Mouse (Mus musculus) lung, postnatal 10 days (tissue): ENCODE measurements around the gene Adap1.

Experiments
- DNase-seq: peaks from one replicate; pipeline ENCODE4 v3.0.0; 2021

Adap1 gene

GRCm38 (mm10) chr5:139283460-139284180, 41.8 kb downstream of the Adap1 start:
- DNase-seq, result no peak

- peak; percentile 93 for DNase-seq
These were observed 43.2 kb downstream of the Adap1 start for GRCm38 (mm10) chr5:139282191-139282590.

- DNase-seq, result peak; percentile 78
These were observed 43.9 kb downstream of the Adap1 start for GRCm38 (mm10) chr5:139281373-139282112.

GRCm38 (mm10) chr5:139277287-139277686, 48.1 kb downstream of the Adap1 start:
- DNase-seq, result no peak

GRCm38 (mm10) chr5:139271994-139272554, 53.3 kb downstream of the Adap1 start:
- no peak for DNase-seq

- DNase-seq, result peak; percentile 86
These were observed 54.5 kb downstream of the Adap1 start for GRCm38 (mm10) chr5:139270806-139271521.

- DNase-seq, result no peak
These were observed 57.8 kb downstream of the Adap1 start for GRCm38 (mm10) chr5:139267661-139268060.

GRCm38 (mm10) chr5:139261403-139261802, 64.0 kb downstream of the Adap1 start:
- no peak for DNase-seq

- DNase-seq, result peak; percentile 53
These were observed 65.6 kb downstream of the Adap1 start for GRCm38 (mm10) chr5:139259853-139260252.

- DNase-seq, result no peak
These were observed 66.9 kb downstream of the Adap1 start for GRCm38 (mm10) chr5:139258371-139259035.

GRCm38 (mm10) chr5:139257818-139258217, 67.6 kb downstream of the Adap1 start:
- no peak for DNase-seq

- no peak for DNase-seq
These were observed 68.2 kb downstream of the Adap1 start for GRCm38 (mm10) chr5:139257265-139257664.

GRCm38 (mm10) chr5:139256211-139256765, 69.1 kb downstream of the Adap1 start:
- no peak for DNase-seq

GRCm38 (mm10) chr5:139255777-139256176, 69.6 kb downstream of the Adap1 start:
- no peak for DNase-seq

- DNase-seq, result no peak
These were observed 70.5 kb downstream of the Adap1 start for GRCm38 (mm10) chr5:139254938-139255337.

GRCm38 (mm10) chr5:139253301-139253741, 72.1 kb downstream of the Adap1 start:
- DNase-seq, result peak; percentile 84

GRCm38 (mm10) chr5:139252910-139253245, 72.5 kb downstream of the Adap1 start:
- DNase-seq, result no peak

GRCm38 (mm10) chr5:139252081-139252909, 73.1 kb downstream of the Adap1 start, which contains the start of gene Get4:
TSS of gene Get4 (plus strand) at chr5:139252324.
- DNase-seq, result peak; percentile 100

GRCm38 (mm10) chr5:139251736-139252080, 73.7 kb downstream of the Adap1 start:
- no peak for DNase-seq

- DNase-seq, result no peak
These were observed 74.1 kb downstream of the Adap1 start for GRCm38 (mm10) chr5:139251279-139251678.

- no peak for DNase-seq
These were observed 76.6 kb downstream of the Adap1 start for GRCm38 (mm10) chr5:139248846-139249245.
